Mouse (Mus musculus): ENCODE results near the gene C1qtnf5. TPM values are rescaled to one million over a fixed set of nuclear protein-coding genes. Genes with fewer than 3 reads are reported as not detected.

Gene C1qtnf5
- polyA plus RNA-seq (2014; fragmentation: Nextera tagmentation; extraction: Ambion mirVana), result 0.27 and 0.31 TPM in 2 replicates

- DNase-seq (ENCODE audit: low spot score) (no peak), ATAC-seq (ENCODE audit: insufficient read depth, low FRiP score, low TSS enrichment) (no peak)
- no peaks in the 10 kb centered on the region for H3K9me3 ChIP-seq (ENCODE audit: control insufficient read depth, low read length)
- H3K27ac ChIP-seq (ENCODE audit: low read depth, low read length), result no peak within 1 kb of the TSS
- H3K9ac ChIP-seq (ENCODE audit: low read length), result peak within 1 kb of the TSS; percentile 4; the same call in 1 of the 2 replicates
- no peaks in the 10 kb centered on the region for H3K27me3 ChIP-seq (ENCODE audit: control insufficient read depth, insufficient read depth, low read length)
- WGBS, result 46% methylated on average over 8 of the region's 8 CpGs
- H3K4me1 ChIP-seq (ENCODE audit: control insufficient read depth, insufficient read depth, low read length), result peaks cover 22% of the 10 kb centered on the region
- H3K36me3 ChIP-seq (ENCODE audit: control insufficient read depth, insufficient read depth, low read length), result peaks cover 7% of the 10 kb centered on the region
- H3K4me3 ChIP-seq (ENCODE audit: low read depth, low read length), result no peak within 1 kb of the TSS
- H3K4me2 ChIP-seq (ENCODE audit: low read depth), result 0 out of 2 replicates have a peak within 1 kb of the TSS, but pooled peaks have one; percentile 8
These were observed at the start of gene C1qtnf5 for GRCm38 (mm10) chr9:44107110-44107509. Gene C1qtnf5, plus strand, starts transcription at chr9:44107245.

- no peaks in the 10 kb centered on the region for H3K4me1 ChIP-seq (ENCODE audit: control insufficient read depth, insufficient read depth, low read length)
- no peak overlapping the region for H3K9ac ChIP-seq (ENCODE audit: low read length)
- no peak overlapping the region for H3K27ac ChIP-seq (ENCODE audit: low read depth, low read length)
- H3K9me3 ChIP-seq (ENCODE audit: control insufficient read depth, low read length), result no peaks in the 10 kb centered on the region
- no peak for ATAC-seq (ENCODE audit: insufficient read depth, low FRiP score, low TSS enrichment)
- H3K4me2 ChIP-seq (ENCODE audit: low read depth), result no peak overlapping the region
- no peak overlapping the region for H3K4me3 ChIP-seq (ENCODE audit: low read depth, low read length)
- H3K27me3 ChIP-seq (ENCODE audit: control insufficient read depth, insufficient read depth, low read length), result no peaks in the 10 kb centered on the region
- no peaks in the 10 kb centered on the region for H3K36me3 ChIP-seq (ENCODE audit: control insufficient read depth, insufficient read depth, low read length)
- no peak for DNase-seq (ENCODE audit: low spot score)
- 93% methylated on average over 6 of the region's 6 CpGs for WGBS
These were observed 48.4 kb upstream of the C1qtnf5 start for GRCm38 (mm10) chr9:44058606-44059005.

- Histone ChIP-seq H3K27me3 (ENCODE audit: control insufficient read depth, insufficient read depth, low read length) (no peaks in the 10 kb centered on the region), H3K9me3 (ENCODE audit: control insufficient read depth, low read length) (no peaks in the 10 kb centered on the region), H3K9ac (ENCODE audit: low read length) (no peak overlapping the region), H3K36me3 (ENCODE audit: control insufficient read depth, insufficient read depth, low read length) (no peaks in the 10 kb centered on the region), H3K4me1 (ENCODE audit: control insufficient read depth, insufficient read depth, low read length) (peaks cover 5% of the 10 kb centered on the region; the same call in 1 of the 2 replicates), H3K4me3 (ENCODE audit: low read depth, low read length) (no peak overlapping the region), H3K27ac (ENCODE audit: low read depth, low read length) (no peak overlapping the region), H3K4me2 (ENCODE audit: low read depth) (no peak overlapping the region)
- DNase-seq (ENCODE audit: low spot score) (no peak), ATAC-seq (ENCODE audit: insufficient read depth, low FRiP score, low TSS enrichment) (no peak)
- 29% methylated on average over 1 of the region's 1 CpGs for WGBS
These were observed 41.9 kb upstream of the C1qtnf5 start for GRCm38 (mm10) chr9:44065177-44065576.

- Histone ChIP-seq H3K4me1 (ENCODE audit: control insufficient read depth, insufficient read depth, low read length) (peaks cover 17% of the 10 kb centered on the region), H3K4me3 (ENCODE audit: low read depth, low read length) (peak within 1 kb of the TSS; percentile 40), H3K27ac (ENCODE audit: low read depth, low read length) (no peak within 1 kb of the TSS), H3K9ac (ENCODE audit: low read length) (peak within 1 kb of the TSS; percentile 44), H3K9me3 (ENCODE audit: control insufficient read depth, low read length) (no peaks in the 10 kb centered on the region), H3K36me3 (ENCODE audit: control insufficient read depth, insufficient read depth, low read length) (no peaks in the 10 kb centered on the region), H3K27me3 (ENCODE audit: control insufficient read depth, insufficient read depth, low read length) (no peaks in the 10 kb centered on the region), H3K4me2 (ENCODE audit: low read depth) (peak within 1 kb of the TSS; percentile 81)
- under 1% methylated on average over 38 of the region's 38 CpGs for WGBS
- ATAC-seq (ENCODE audit: insufficient read depth, low FRiP score, low TSS enrichment) (peak; percentile 95), DNase-seq (ENCODE audit: low spot score) (peak; percentile 98)
These were observed 40.2 kb upstream of the C1qtnf5 start, which contains the start of gene Usp2 for GRCm38 (mm10) chr9:44066785-44067225. Gene Usp2, plus strand, starts transcription at chr9:44067021.

GRCm38 (mm10) chr9:44067241-44067959, 39.6 kb upstream of the C1qtnf5 start:
- WGBS, result 5% methylated on average over 15 of the region's 15 CpGs
- no peak overlapping the region for H3K27ac ChIP-seq (ENCODE audit: low read depth, low read length)
- H3K27me3 ChIP-seq (ENCODE audit: control insufficient read depth, insufficient read depth, low read length), result no peaks in the 10 kb centered on the region
- H3K4me2 ChIP-seq (ENCODE audit: low read depth), result peak overlapping the region; percentile 81
- H3K9me3 ChIP-seq (ENCODE audit: control insufficient read depth, low read length), result no peaks in the 10 kb centered on the region
- ATAC-seq (ENCODE audit: insufficient read depth, low FRiP score, low TSS enrichment) (peak; percentile 43; the same call in 1 of the 2 replicates), DNase-seq (ENCODE audit: low spot score) (no peak)
- peak overlapping the region; percentile 44 for H3K9ac ChIP-seq (ENCODE audit: low read length)
- peak overlapping the region; percentile 40 for H3K4me3 ChIP-seq (ENCODE audit: low read depth, low read length)
- peaks cover 23% of the 10 kb centered on the region for H3K4me1 ChIP-seq (ENCODE audit: control insufficient read depth, insufficient read depth, low read length)
- no peaks in the 10 kb centered on the region for H3K36me3 ChIP-seq (ENCODE audit: control insufficient read depth, insufficient read depth, low read length)

- H3K4me2 ChIP-seq (ENCODE audit: low read depth), result no peak overlapping the region
- no peaks in the 10 kb centered on the region for H3K9me3 ChIP-seq (ENCODE audit: control insufficient read depth, low read length)
- WGBS, result 82% methylated on average over 6 of the region's 6 CpGs
- ATAC-seq (ENCODE audit: insufficient read depth, low FRiP score, low TSS enrichment) (no peak), DNase-seq (ENCODE audit: low spot score) (no peak)
- H3K9ac ChIP-seq (ENCODE audit: low read length), result no peak overlapping the region
- H3K4me3 ChIP-seq (ENCODE audit: low read depth, low read length), result no peak overlapping the region
- no peak overlapping the region for H3K27ac ChIP-seq (ENCODE audit: low read depth, low read length)
- peaks cover 26% of the 10 kb centered on the region for H3K4me1 ChIP-seq (ENCODE audit: control insufficient read depth, insufficient read depth, low read length)
- no peaks in the 10 kb centered on the region for H3K27me3 ChIP-seq (ENCODE audit: control insufficient read depth, insufficient read depth, low read length)
- H3K36me3 ChIP-seq (ENCODE audit: control insufficient read depth, insufficient read depth, low read length), result no peaks in the 10 kb centered on the region
These were observed 39.1 kb upstream of the C1qtnf5 start for GRCm38 (mm10) chr9:44067960-44068330.

GRCm38 (mm10) chr9:44069252-44069651, 37.8 kb upstream of the C1qtnf5 start:
- Histone ChIP-seq H3K9ac (ENCODE audit: low read length) (no peak overlapping the region), H3K4me2 (ENCODE audit: low read depth) (no peak overlapping the region), H3K27me3 (ENCODE audit: control insufficient read depth, insufficient read depth, low read length) (no peaks in the 10 kb centered on the region), H3K36me3 (ENCODE audit: control insufficient read depth, insufficient read depth, low read length) (no peaks in the 10 kb centered on the region), H3K4me3 (ENCODE audit: low read depth, low read length) (no peak overlapping the region), H3K27ac (ENCODE audit: low read depth, low read length) (no peak overlapping the region), H3K4me1 (ENCODE audit: control insufficient read depth, insufficient read depth, low read length) (peaks cover 30% of the 10 kb centered on the region), H3K9me3 (ENCODE audit: control insufficient read depth, low read length) (no peaks in the 10 kb centered on the region)
- 32% methylated on average over 7 of the region's 7 CpGs for WGBS
- ATAC-seq (ENCODE audit: insufficient read depth, low FRiP score, low TSS enrichment) (no peak), DNase-seq (ENCODE audit: low spot score) (no peak)

- DNase-seq (ENCODE audit: low spot score) (no peak), ATAC-seq (ENCODE audit: insufficient read depth, low FRiP score, low TSS enrichment) (no peak)
- Histone ChIP-seq H3K27ac (ENCODE audit: low read depth, low read length) (no peak overlapping the region), H3K4me2 (ENCODE audit: low read depth) (no peak overlapping the region), H3K9me3 (ENCODE audit: control insufficient read depth, low read length) (no peaks in the 10 kb centered on the region), H3K27me3 (ENCODE audit: control insufficient read depth, insufficient read depth, low read length) (no peaks in the 10 kb centered on the region), H3K9ac (ENCODE audit: low read length) (no peak overlapping the region), H3K36me3 (ENCODE audit: control insufficient read depth, insufficient read depth, low read length) (no peaks in the 10 kb centered on the region), H3K4me3 (ENCODE audit: low read depth, low read length) (no peak overlapping the region), H3K4me1 (ENCODE audit: control insufficient read depth, insufficient read depth, low read length) (peaks cover 30% of the 10 kb centered on the region)
- 68% methylated on average over 14 of the region's 14 CpGs for WGBS
These were observed 36.8 kb upstream of the C1qtnf5 start for GRCm38 (mm10) chr9:44070113-44070843.

All from neural tube, embryonic 11.5 days (tissue).